Mouse (Mus musculus) midbrain, embryonic 10.5 days (tissue): ENCODE measurements at regions not wholly inside any gene's neighbourhood (a gene's known extent, or its start where the extent isn't known, plus 50 kb on each side); places are given as distances from the start of the nearest gene placed in this dataset.

ENCODE experiments used
- DNase-seq: peaks from one replicate; pipeline ENCODE4 v3.0.0-alpha.2; 2017; ENCODE audit warnings: low spot score
- H3K27ac ChIP-seq: fragments of 300-500 bp; sonication (generic); replicated peaks from 2 replicates; pipeline ENCODE4 v1.5.1; 2016; ENCODE audit warnings: mild to moderate bottlenecking
- H3K27me3 ChIP-seq: fragments of 300-500 bp; sonication (generic); 2 replicates; pipeline ENCODE4 v1.6.1; 2016; ENCODE audit warnings: low read depth, mild to moderate bottlenecking; ENCODE audit not compliant: poor library complexity, severe bottlenecking
- H3K36me3 ChIP-seq: fragments of 300-500 bp; sonication (generic); 2 replicates; pipeline ENCODE4 v1.6.1; 2016; ENCODE audit warnings: mild to moderate bottlenecking, moderate library complexity
- H3K4me1 ChIP-seq: fragments of 300-500 bp; sonication (generic); 2 replicates; pipeline ENCODE4 v1.6.1; 2016
- H3K4me3 ChIP-seq: fragments of 300-500 bp; sonication (generic); 2 replicates; pipeline ENCODE4 v1.5.1; 2016; ENCODE audit warnings: mild to moderate bottlenecking, moderate library complexity
- H3K9me3 ChIP-seq: fragments of 300-500 bp; sonication (generic); replicated peaks from 2 replicates; pipeline ENCODE4 v1.6.1; 2016; ENCODE audit warnings: mild to moderate bottlenecking
- WGBS: fragments of 180-500 bp; shearing (Covaris S2); methylation state at CpG from one replicate; pipeline ENCODE4 v1.1.7; 2016; 5-methylcytosine and 5-hydroxymethylcytosine counted together

GRCm38 (mm10) chr8:49035970-49036700, 192.4 kb upstream of the Tenm3 start:
- Histone ChIP-seq H3K36me3 (no peaks in the 10 kb centered on the region), H3K4me1 (peaks cover 12% of the 10 kb centered on the region), H3K27me3 (peaks cover 8% of the 10 kb centered on the region; the same call in 1 of the 2 replicates), H3K4me3 (no peak overlapping the region), H3K27ac (no peak overlapping the region), H3K9me3 (no peaks in the 10 kb centered on the region)
- DNase-seq, result no peak
- WGBS, result 88% methylated on average over 5 of the region's 5 CpGs

DNA sequence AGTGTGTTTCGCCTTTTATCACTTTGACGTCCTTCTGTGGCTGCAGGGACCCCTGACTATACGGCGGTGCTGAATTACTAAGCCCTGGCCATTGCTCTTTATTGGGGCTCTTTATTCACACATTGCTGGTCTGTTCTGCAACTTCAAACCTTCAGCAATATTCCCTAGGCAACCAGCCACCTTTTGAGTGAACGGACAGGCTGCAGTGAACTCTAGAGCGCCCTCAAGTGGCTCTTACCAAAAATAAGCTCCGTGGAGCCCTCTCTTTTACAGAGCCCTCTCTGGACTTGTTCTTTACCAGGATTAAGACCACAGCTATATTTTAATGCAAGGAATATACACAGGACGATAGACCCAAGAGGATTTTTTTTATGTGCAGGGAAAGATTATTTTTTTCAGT, 191.8 kb upstream of the Tenm3 start:
- Histone ChIP-seq H3K27me3 (peaks cover 8% of the 10 kb centered on the region; the same call in 1 of the 2 replicates), H3K9me3 (no peaks in the 10 kb centered on the region), H3K4me3 (no peak overlapping the region), H3K4me1 (peaks cover 18% of the 10 kb centered on the region), H3K27ac (no peak overlapping the region), H3K36me3 (no peaks in the 10 kb centered on the region)
- 43% methylated on average over 8 of the region's 8 CpGs for WGBS
- peak; percentile 50 for DNase-seq

DNA sequence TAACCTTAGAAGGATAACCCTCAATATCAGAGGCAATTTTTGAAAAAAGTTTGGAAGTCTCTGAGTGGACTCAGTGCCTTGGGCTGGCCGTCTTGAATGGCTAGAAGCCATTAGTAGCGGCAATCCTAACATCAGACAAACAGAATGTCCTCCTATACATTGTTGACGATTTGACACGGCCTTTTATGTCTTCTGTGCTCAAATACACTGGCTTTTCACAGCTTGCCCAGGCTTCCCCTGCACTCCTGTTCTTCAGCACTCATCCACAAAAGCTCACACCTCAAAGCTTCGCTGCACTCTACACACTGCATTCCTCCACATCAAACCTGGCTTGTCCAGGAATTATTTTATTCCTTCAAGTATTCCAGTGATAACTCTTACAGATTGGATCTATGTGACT, 186.5 kb upstream of the Tenm3 start:
- 48% methylated on average over 5 of the region's 5 CpGs for WGBS
- Histone ChIP-seq H3K4me3 (no peak overlapping the region), H3K4me1 (peaks cover 23% of the 10 kb centered on the region), H3K36me3 (no peaks in the 10 kb centered on the region), H3K9me3 (no peaks in the 10 kb centered on the region), H3K27ac (no peak overlapping the region), H3K27me3 (peaks cover 8% of the 10 kb centered on the region; the same call in 1 of the 2 replicates)
- DNase-seq, result no peak

DNA sequence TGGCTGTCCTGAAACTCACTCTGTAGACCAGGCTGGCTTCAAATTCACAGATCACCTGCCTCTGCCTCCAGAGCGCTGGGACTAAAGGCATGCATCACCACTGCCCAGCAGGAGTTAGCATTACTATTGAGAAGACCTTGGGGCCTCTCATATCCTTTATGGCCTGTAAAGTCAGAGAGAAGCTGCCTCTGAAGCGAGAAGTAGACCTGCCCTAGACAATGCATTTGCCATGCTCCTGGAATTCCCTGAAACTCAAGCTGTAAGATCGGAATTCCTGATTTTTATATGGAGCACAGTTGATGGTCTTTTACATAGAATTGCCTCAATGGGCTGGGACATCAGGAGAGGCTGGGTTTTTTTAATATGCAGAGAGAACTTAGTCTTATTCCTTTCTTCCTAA, 174.0 kb upstream of the Tenm3 start:
- no peaks in the 10 kb centered on the region for H3K27me3 ChIP-seq
- no peaks in the 10 kb centered on the region for H3K9me3 ChIP-seq
- H3K4me1 ChIP-seq, result 0 out of 2 replicates have a peak, but pooled peaks cover 2% of the 10 kb centered on the region
- H3K27ac ChIP-seq, result no peak overlapping the region
- no peak overlapping the region for H3K4me3 ChIP-seq
- no peak for DNase-seq
- no peaks in the 10 kb centered on the region for H3K36me3 ChIP-seq
- WGBS, result 83% methylated on average over 3 of the region's 3 CpGs

DNA sequence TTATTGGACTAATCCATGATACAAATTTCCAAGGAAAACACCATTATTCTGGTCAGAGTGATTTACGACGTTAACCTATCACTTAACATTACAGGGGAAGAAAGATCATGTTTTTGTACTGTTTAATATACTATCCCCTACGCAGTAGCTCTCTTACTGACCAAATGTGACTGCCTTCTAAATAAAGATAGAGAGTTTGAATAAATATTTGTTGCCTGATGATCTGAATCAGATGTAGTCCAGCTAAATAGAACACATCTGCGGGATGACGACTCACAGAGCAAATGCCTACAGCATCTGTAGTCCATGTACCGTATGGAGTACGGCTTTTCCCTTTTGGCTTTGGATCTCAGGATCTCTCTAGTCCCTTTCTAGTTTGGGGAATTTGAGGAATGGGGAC, 171.9 kb upstream of the Tenm3 start:
- 95% methylated on average over 7 of the region's 7 CpGs for WGBS
- H3K4me3 ChIP-seq, result no peak overlapping the region

GRCm38 (mm10) chr8:49015200-49015599, 171.4 kb upstream of the Tenm3 start:
- no peaks in the 10 kb centered on the region for H3K9me3 ChIP-seq
- DNase-seq, result no peak
- H3K4me3 ChIP-seq, result no peak overlapping the region
- H3K27me3 ChIP-seq, result no peaks in the 10 kb centered on the region
- 76% methylated on average over 8 of the region's 8 CpGs for WGBS
- no peaks in the 10 kb centered on the region for H3K36me3 ChIP-seq
- H3K27ac ChIP-seq, result no peak overlapping the region
- 0 out of 2 replicates have a peak, but pooled peaks cover 2% of the 10 kb centered on the region for H3K4me1 ChIP-seq

More for the DNA sequence above, 171.9 kb upstream of the Tenm3 start:
- no peak for DNase-seq
- Histone ChIP-seq H3K27ac (no peak overlapping the region), H3K36me3 (no peaks in the 10 kb centered on the region), H3K4me1 (0 out of 2 replicates have a peak, but pooled peaks cover 2% of the 10 kb centered on the region), H3K27me3 (no peaks in the 10 kb centered on the region), H3K9me3 (no peaks in the 10 kb centered on the region)

GRCm38 (mm10) chr8:49006236-49006965, 162.7 kb upstream of the Tenm3 start:
- no peaks in the 10 kb centered on the region for H3K4me1 ChIP-seq
- no peaks in the 10 kb centered on the region for H3K27me3 ChIP-seq
- no peak for DNase-seq
- H3K27ac ChIP-seq, result no peak overlapping the region
- WGBS, result 82% methylated on average over 11 of the region's 11 CpGs
- no peaks in the 10 kb centered on the region for H3K9me3 ChIP-seq
- no peaks in the 10 kb centered on the region for H3K36me3 ChIP-seq
- H3K4me3 ChIP-seq, result no peak overlapping the region

DNA sequence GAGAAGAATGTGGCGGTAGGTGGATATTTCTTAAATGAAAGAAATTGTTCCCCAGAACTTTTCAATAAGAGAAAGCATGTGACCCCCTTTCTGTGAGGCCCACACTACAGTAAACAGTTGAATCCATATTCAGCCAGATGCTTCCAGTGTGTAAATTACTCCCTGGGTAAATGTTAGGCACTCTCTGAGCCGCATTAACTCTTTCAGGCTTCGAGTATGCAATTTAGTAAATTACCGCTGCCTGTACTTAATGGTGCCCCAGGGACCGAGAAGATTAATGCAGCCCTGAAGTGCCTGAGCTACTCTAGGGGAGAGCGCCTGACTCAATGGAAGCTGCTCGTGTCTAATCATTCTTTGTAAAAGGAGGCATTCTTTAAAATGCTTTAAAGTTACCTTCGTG, 137.9 kb upstream of the Tenm3 start:
- no peak for DNase-seq
- Histone ChIP-seq H3K27me3 (no peaks in the 10 kb centered on the region), H3K27ac (no peak overlapping the region), H3K4me1 (no peaks in the 10 kb centered on the region), H3K4me3 (no peak overlapping the region), H3K9me3 (peaks cover 4% of the 10 kb centered on the region; the same call in 1 of the 2 replicates), H3K36me3 (no peaks in the 10 kb centered on the region)
- WGBS, result 78% methylated on average over 8 of the region's 8 CpGs

- no peaks in the 10 kb centered on the region for H3K4me1 ChIP-seq
- 86% methylated on average over 7 of the region's 7 CpGs for WGBS
- no peak overlapping the region for H3K27ac ChIP-seq
- DNase-seq, result no peak
- no peak overlapping the region for H3K4me3 ChIP-seq
- peaks cover 4% of the 10 kb centered on the region; the same call in 1 of the 2 replicates for H3K9me3 ChIP-seq
- H3K27me3 ChIP-seq, result no peaks in the 10 kb centered on the region
- H3K36me3 ChIP-seq, result no peaks in the 10 kb centered on the region
These were observed 137.0 kb upstream of the Tenm3 start for GRCm38 (mm10) chr8:48980755-48981154.

- Histone ChIP-seq H3K4me3 (no peak overlapping the region), H3K27me3 (peaks cover 16% of the 10 kb centered on the region; the same call in 1 of the 2 replicates), H3K4me1 (peaks cover 15% of the 10 kb centered on the region), H3K36me3 (no peaks in the 10 kb centered on the region), H3K27ac (no peak overlapping the region), H3K9me3 (no peaks in the 10 kb centered on the region)
- no peak for DNase-seq
- 62% methylated on average over 5 of the region's 5 CpGs for WGBS
These were observed 126.9 kb upstream of the Tenm3 start for GRCm38 (mm10) chr8:48970655-48971054.

GRCm38 (mm10) chr8:48964929-48965328, 121.2 kb upstream of the Tenm3 start:
- Histone ChIP-seq H3K4me3 (no peak overlapping the region), H3K4me1 (no peaks in the 10 kb centered on the region), H3K36me3 (no peaks in the 10 kb centered on the region), H3K9me3 (no peaks in the 10 kb centered on the region), H3K27me3 (no peaks in the 10 kb centered on the region), H3K27ac (no peak overlapping the region)
- WGBS, result 85% methylated on average over 1 of the region's 1 CpGs
- DNase-seq, result no peak

GRCm38 (mm10) chr8:48957614-48958013, 113.9 kb upstream of the Tenm3 start:
- H3K27ac ChIP-seq, result peak overlapping the region; percentile 46; the same call in 1 of the 2 replicates

GRCm38 (mm10) chr8:48951412-48951811, 107.7 kb upstream of the Tenm3 start:
- no peaks in the 10 kb centered on the region for H3K27me3 ChIP-seq
- no peaks in the 10 kb centered on the region for H3K4me1 ChIP-seq
- no peak overlapping the region for H3K4me3 ChIP-seq
- no peaks in the 10 kb centered on the region for H3K9me3 ChIP-seq
- H3K27ac ChIP-seq, result no peak overlapping the region
- 89% methylated on average over 10 of the region's 10 CpGs for WGBS
- no peaks in the 10 kb centered on the region for H3K36me3 ChIP-seq
- no peak for DNase-seq

More at GRCm38 (mm10) chr8:48957614-48958013, 113.9 kb upstream of the Tenm3 start:
- H3K4me3 ChIP-seq, result no peak overlapping the region
- WGBS, result 84% methylated on average over 5 of the region's 5 CpGs
- DNase-seq, result no peak
- no peaks in the 10 kb centered on the region for H3K36me3 ChIP-seq
- no peaks in the 10 kb centered on the region for H3K9me3 ChIP-seq
- H3K27me3 ChIP-seq, result no peaks in the 10 kb centered on the region
- H3K4me1 ChIP-seq, result no peaks in the 10 kb centered on the region
